Mouse (Mus musculus) embryonic facial prominence, embryonic 14.5 days (tissue): ENCODE data around the gene Hist2h2aa2. TPM values are rescaled to one million over a fixed set of nuclear protein-coding genes. Genes with fewer than 3 reads are reported as not detected.
"Not testable (repeated sequence)": the region's sequence is repeated elsewhere in the genome, so short reads cannot be mapped to it uniquely, and the experiment has no call there.

Experiments
- ATAC-seq: fragments of 200-750 bp; cut with Nextera tagmentation; 2 replicates; pipeline ENCODE4 v1.8.0; 2017; ENCODE audit warnings: low read depth, moderate number of reproducible peaks, moderate TSS enrichment
- DNase-seq: peaks from one replicate; pipeline ENCODE4 v3.0.0-alpha.2; 2015; ENCODE audit warnings: low spot score
- H3K27ac ChIP-seq: fragments of 300-500 bp; sonication (generic); replicated peaks from 2 replicates; pipeline ENCODE4 v1.5.1; 2014; ENCODE audit warnings: low read depth, mild to moderate bottlenecking, low read length, moderate library complexity
- H3K27me3 ChIP-seq: fragments of 300-500 bp; sonication (generic); replicated peaks from 2 replicates; pipeline ENCODE4 v1.6.1; 2014; ENCODE audit warnings: low read length; ENCODE audit not compliant: control insufficient read depth, insufficient read depth
- H3K36me3 ChIP-seq: fragments of 300-500 bp; sonication (generic); 2 replicates; pipeline ENCODE4 v1.6.1; 2014; ENCODE audit warnings: low read length, mixed read lengths; ENCODE audit not compliant: control insufficient read depth, insufficient read depth
- H3K4me1 ChIP-seq: fragments of 300-500 bp; sonication (generic); 2 replicates; pipeline ENCODE4 v1.6.1; 2014; ENCODE audit warnings: antibody characterized with exemption, low read length; ENCODE audit not compliant: control insufficient read depth, insufficient read depth
- H3K4me2 ChIP-seq: fragments of 300-500 bp; sonication (generic); 2 replicates; pipeline ENCODE4 v1.6.1; 2014; ENCODE audit warnings: low read depth, mild to moderate bottlenecking, low read length, moderate library complexity, mixed read lengths
- H3K4me3 ChIP-seq: fragments of 300-500 bp; sonication (generic); 2 replicates; pipeline ENCODE4 v1.5.1; 2014; ENCODE audit warnings: low read depth, mild to moderate bottlenecking, low read length
- H3K9ac ChIP-seq: fragments of 300-500 bp; sonication (generic); 2 replicates; pipeline ENCODE4 v1.6.1; 2014; ENCODE audit warnings: low read depth, mild to moderate bottlenecking, low read length, moderate library complexity, mixed read lengths
- H3K9me3 ChIP-seq: fragments of 300-500 bp; sonication (generic); 2 replicates; pipeline ENCODE4 v1.6.1; 2016; ENCODE audit warnings: low read length; ENCODE audit not compliant: control insufficient read depth
- WGBS: fragments of 180-500 bp; shearing (Covaris S2); extraction: QIAGEN DNeasy Blood & Tissue Kit; methylation state at CpG from one replicate; pipeline ENCODE4 v1.1.7; 2014; 5-methylcytosine and 5-hydroxymethylcytosine counted together
- polyA plus RNA-seq: library from polyadenylated mRNA; unstranded; fragments of >200 nt; fragmentation: Nextera tagmentation; extraction: Ambion mirVana; gene quantifications from 2 replicates; pipeline ENCODE4 v1.2.1, GENCODE M21; 2014

Hist2h2aa2 gene
- polyA plus RNA-seq: 46.9 and 57.6 TPM in 2 replicates

DNA sequence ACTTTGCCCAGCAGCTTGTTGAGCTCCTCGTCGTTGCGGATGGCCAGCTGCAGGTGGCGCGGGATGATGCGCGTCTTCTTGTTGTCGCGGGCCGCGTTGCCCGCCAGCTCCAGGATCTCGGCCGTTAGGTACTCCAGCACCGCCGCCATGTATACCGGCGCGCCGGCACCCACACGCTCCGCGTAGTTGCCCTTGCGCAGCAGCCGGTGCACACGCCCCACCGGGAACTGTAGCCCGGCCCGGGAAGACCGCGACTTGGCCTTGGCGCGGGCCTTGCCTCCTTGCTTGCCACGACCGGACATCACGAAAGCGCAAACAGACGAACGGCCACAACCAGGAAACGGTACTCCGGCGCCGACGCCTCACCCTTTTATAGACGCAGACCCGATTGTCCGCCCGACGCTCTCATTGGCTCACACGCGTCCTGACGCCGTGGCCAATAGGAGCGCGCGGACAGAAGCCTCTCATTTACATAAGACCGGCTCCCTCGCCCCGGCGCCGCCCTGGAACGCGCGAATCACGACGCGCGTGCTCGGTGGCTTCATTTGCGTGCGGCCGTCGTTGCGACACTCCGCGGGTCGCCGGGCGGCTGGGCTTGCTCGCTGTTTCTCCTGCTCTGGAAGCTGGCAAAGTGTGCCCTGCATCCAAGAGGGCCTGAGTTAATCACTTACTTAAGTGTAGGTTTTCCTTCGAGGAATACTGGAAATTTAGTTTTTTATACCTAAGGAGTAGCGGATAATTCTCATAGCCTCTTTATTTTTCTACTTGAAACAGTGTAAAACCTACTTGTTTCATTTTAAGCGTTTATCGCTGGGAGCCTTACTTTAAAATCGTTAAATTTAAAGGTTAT is at the start of gene Hist2h2aa2:
Gene Hist2h2aa2 (minus strand): TSS at position 328 of the 850 bp plus-strand sequence.
- Histone ChIP-seq H3K4me2 (peak within 1 kb of the TSS; percentile 52), H3K9ac (peak within 1 kb of the TSS; percentile 62), H3K4me1 (peaks cover 29% of the 10 kb centered on the region), H3K4me3 (peak within 1 kb of the TSS; percentile 31), H3K27ac (peak within 1 kb of the TSS; percentile 95)
- ATAC-seq (peak; percentile 82), DNase-seq (peak; percentile 80)
- H3K27me3 ChIP-seq, H3K36me3 ChIP-seq, H3K9me3 ChIP-seq: not testable (repeated sequence)
- WGBS: 20% methylated on average over 6 of the region's 85 CpGs

DNA sequence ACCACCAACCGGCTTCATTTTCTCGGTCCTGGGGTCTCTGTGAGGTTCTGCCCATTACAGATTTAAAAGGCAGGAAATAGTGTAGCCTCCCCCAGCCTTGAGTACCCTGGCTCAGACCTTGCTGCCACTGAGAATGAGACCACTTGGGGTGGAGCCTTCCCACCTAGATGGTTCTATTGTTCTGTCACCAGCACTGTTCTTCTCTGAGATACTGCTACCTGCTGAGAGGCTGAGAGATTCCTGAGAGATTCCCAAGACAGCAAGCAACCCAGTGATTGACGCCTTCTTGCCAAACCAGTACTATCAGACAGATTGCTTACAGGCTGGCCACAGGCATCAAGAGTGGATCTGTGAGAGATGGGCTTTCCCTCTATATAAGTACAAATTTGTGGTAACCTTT is 49.1 kb upstream of the Hist2h2aa2 start:
- no peaks in the 10 kb centered on the region for H3K4me1 ChIP-seq
- ATAC-seq: no peak
- no peaks in the 10 kb centered on the region for H3K9me3 ChIP-seq
- no peak overlapping the region for H3K4me3 ChIP-seq
- no peak overlapping the region for H3K9ac ChIP-seq
- no peak overlapping the region for H3K4me2 ChIP-seq
- no peaks in the 10 kb centered on the region for H3K36me3 ChIP-seq
- H3K27ac ChIP-seq: no peak overlapping the region
- 73% methylated on average over 3 of the region's 3 CpGs for WGBS
- no peak for DNase-seq
- H3K27me3 ChIP-seq: no peaks in the 10 kb centered on the region; the same call in 1 of the 2 replicates

DNA sequence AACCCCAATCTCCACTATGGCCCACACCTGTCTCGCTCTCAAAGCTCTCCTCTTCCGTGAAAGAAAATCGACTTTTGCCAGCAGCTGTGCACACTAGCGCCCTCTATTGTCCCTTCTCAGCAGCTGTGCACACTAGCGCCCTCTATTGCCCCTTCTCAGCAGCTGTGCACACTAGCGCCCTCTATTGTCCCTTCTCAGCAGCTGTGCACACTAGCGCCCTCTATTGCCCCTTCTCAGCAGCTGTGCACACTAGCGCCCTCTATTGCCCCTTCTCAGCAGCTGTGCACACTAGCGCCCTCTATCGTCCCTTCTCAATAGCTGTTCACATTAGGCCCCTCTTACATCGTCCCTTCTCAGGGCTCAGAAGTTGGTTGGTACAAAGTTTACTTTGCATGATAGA is 47.3 kb upstream of the Hist2h2aa2 start:
- H3K4me3 ChIP-seq, H3K36me3 ChIP-seq, H3K4me1 ChIP-seq, H3K4me2 ChIP-seq, ATAC-seq, H3K9me3 ChIP-seq, H3K27ac ChIP-seq, DNase-seq, H3K27me3 ChIP-seq, H3K9ac ChIP-seq: not testable (repeated sequence)
- 86% methylated on average over 11 of the region's 11 CpGs for WGBS

DNA sequence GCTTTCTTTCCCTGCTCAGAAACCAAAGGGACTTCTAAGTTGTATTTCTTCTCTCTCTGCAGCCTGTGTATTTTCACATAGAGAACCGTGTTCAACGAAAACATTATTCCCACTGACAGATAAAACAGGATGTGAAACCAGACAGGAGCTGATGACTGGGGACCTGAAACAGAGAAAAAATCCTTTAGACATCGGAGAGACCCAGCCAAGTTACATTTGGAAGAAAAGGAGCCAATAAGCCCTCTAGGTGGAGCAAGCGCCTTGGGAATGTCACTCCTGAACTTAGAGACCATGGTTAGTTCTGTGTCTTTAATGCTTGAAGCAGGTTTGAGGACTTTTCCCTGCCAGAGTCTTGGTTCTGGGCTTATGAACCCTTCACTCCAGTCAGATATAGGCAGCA is 44.4 kb upstream of the Hist2h2aa2 start:
- peak overlapping the region; percentile 2 for H3K4me2 ChIP-seq
- H3K9me3 ChIP-seq: no peaks in the 10 kb centered on the region
- no peaks in the 10 kb centered on the region; the same call in none of the 2 replicates for H3K27me3 ChIP-seq
- WGBS: 12% methylated on average over 4 of the region's 4 CpGs
- H3K9ac ChIP-seq: 0 out of 2 replicates have a peak overlapping the region, but pooled peaks have one; percentile 5
- ATAC-seq (no peak), DNase-seq (peak; percentile 77)
- H3K4me3 ChIP-seq: no peak overlapping the region
- H3K4me1 ChIP-seq: no peaks in the 10 kb centered on the region
- H3K27ac ChIP-seq: no peak overlapping the region
- H3K36me3 ChIP-seq: no peaks in the 10 kb centered on the region

DNA sequence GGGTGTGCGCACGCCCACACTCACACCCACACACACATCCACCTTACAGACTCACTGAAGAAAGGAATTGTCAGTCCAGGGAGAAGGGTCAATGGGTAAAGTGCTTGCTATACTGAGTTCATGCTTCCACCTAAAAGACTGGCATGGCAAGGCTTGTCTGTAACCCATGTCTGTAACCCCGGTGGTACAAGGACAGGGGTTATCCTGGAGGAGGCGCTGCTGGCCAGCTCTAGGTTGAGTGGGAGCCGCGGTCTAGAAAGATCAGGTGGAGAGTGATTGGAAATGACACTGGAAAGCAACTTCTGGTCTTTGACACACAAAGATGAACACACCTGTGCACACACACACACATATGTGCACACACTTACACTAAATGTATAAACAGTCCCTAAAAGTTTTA is 40.6 kb upstream of the Hist2h2aa2 start:
- DNase-seq (no peak), ATAC-seq (no peak)
- no peaks in the 10 kb centered on the region for H3K36me3 ChIP-seq
- no peak overlapping the region for H3K4me3 ChIP-seq
- H3K4me1 ChIP-seq: 0 out of 2 replicates have a peak, but pooled peaks cover 2% of the 10 kb centered on the region
- H3K27me3 ChIP-seq: no peaks in the 10 kb centered on the region; the same call in none of the 2 replicates
- WGBS: 50% methylated on average over 6 of the region's 6 CpGs
- H3K4me2 ChIP-seq: no peak overlapping the region
- no peak overlapping the region for H3K27ac ChIP-seq
- no peak overlapping the region for H3K9ac ChIP-seq
- no peaks in the 10 kb centered on the region for H3K9me3 ChIP-seq

DNA sequence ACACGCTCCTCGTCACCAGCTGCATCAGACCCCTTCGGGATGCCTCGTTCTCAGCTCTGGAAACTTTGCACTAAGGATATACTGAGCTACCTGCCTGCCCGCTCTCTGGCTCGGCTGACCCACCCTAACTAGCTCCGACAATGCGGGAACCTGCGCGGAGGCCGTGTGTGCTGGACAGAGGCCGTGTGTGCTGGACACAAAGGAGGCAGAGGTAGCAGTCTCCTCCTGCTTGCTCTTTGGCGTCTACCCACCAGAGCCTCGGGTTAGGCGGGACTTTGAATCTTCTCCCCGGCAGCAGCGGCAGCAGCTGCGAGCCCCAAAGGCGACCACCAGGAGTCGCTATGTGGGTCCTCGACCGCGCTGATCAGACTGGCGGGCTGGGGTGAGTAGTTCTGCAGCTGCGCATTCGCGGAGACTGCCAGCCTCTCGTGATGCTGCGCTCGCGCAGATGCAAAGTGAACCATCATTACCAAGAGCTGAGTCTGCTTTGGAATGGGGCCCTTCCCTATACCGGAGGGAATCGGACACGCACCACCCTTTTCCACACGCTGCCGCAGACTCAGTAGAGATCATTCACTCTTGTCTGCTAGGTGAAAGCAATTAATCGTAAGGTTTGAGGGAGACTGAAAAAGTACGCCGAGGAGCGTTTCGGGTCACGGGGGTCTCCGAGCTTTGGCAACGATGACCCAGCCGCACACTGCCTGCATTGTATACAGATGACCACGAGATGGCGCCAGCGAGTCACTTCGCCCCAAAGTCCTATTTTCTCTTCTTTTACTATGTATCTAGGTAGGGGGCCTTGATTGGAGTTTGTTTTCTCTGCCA is 37.9 kb upstream of the Hist2h2aa2 start:
- Histone ChIP-seq H3K9ac (peak overlapping the region; percentile 66), H3K27me3 (no peaks in the 10 kb centered on the region), H3K36me3 (no peaks in the 10 kb centered on the region), H3K4me3 (peak overlapping the region; percentile 49), H3K27ac (peak overlapping the region; percentile 83), H3K4me2 (peak overlapping the region; percentile 76), H3K4me1 (0 out of 2 replicates have a peak, but pooled peaks cover 2% of the 10 kb centered on the region), H3K9me3 (no peaks in the 10 kb centered on the region)
- under 1% methylated on average over 49 of the region's 49 CpGs for WGBS
- DNase-seq (peak; percentile 97), ATAC-seq (peak; percentile 98)

DNA sequence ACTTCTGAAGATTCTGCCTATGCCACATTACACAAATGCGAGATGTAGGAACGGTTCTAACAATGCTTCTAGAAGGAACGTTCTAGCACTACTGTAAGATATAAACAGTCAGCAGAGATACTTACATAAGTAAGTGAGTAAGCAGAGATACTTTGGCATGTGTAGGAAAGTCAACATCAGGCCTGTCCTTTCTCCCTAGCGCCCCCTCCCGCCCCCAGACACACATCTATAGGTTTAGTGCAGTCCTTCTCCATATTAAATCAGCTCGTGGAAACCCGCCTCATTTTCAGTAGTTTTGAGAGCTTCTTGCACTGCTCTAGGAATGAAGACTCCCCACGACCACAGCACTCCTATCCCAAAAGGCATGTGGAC is 37.3 kb upstream of the Hist2h2aa2 start:
- no peaks in the 10 kb centered on the region for H3K27me3 ChIP-seq
- 19% methylated on average over 8 of the region's 8 CpGs for WGBS
- H3K9me3 ChIP-seq: no peaks in the 10 kb centered on the region
- H3K27ac ChIP-seq: peak overlapping the region; percentile 83
- 0 out of 2 replicates have a peak, but pooled peaks cover 2% of the 10 kb centered on the region for H3K4me1 ChIP-seq
- peak overlapping the region; percentile 66 for H3K9ac ChIP-seq
- peak overlapping the region; percentile 76 for H3K4me2 ChIP-seq
- ATAC-seq (peak; percentile 46), DNase-seq (peak; percentile 76)
- H3K4me3 ChIP-seq: peak overlapping the region; percentile 49
- no peaks in the 10 kb centered on the region for H3K36me3 ChIP-seq

DNA sequence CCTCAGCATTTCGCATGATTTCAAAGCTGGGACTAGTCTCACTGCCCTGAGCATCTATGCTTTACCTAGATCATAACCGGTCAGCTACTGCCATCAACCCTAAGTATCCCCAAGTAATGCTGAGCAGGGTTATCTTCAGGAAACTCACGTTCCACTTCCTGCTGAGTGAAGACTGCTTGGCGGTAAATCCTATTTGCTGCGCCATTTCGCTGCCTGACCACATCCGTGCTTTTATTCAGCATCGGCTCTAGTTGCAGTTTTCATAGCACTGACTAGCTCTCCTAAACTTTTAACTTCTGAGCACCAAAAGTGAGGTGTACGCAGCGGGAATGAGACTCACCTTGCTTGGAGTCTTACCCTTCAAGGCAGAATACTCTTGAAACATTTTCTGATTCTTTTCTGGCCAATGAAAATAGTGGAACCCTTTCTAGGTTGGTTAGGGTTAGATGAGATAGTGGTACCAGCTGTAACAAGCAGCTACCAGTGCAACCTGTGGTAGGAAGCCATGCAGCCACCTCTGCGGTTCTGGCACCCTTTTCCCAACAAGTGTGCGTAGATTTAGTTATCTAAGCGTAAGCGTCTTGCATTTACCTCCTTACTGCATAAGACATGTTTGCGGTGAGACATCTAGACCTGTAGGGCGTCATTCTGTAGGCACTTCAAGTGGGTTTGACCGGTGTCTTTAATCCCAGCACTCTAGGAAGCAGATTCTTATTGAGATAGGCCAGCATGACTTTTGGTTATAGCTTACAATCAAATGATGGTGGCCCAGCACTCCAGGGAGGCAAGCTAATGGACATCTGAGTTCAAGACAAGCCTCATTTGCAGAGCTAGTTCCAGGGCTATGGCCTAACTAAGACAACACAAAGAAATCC is 33.8 kb upstream of the Hist2h2aa2 start:
- Histone ChIP-seq H3K9me3 (no peaks in the 10 kb centered on the region), H3K9ac (no peak overlapping the region), H3K27ac (no peak overlapping the region), H3K36me3 (no peaks in the 10 kb centered on the region), H3K4me2 (no peak overlapping the region), H3K4me3 (no peak overlapping the region), H3K4me1 (0 out of 2 replicates have a peak, but pooled peaks cover 2% of the 10 kb centered on the region), H3K27me3 (no peaks in the 10 kb centered on the region)
- no peak for DNase-seq
- ATAC-seq: no peak
- WGBS: 87% methylated on average over 17 of the region's 17 CpGs
